In the genomic region with DNA sequence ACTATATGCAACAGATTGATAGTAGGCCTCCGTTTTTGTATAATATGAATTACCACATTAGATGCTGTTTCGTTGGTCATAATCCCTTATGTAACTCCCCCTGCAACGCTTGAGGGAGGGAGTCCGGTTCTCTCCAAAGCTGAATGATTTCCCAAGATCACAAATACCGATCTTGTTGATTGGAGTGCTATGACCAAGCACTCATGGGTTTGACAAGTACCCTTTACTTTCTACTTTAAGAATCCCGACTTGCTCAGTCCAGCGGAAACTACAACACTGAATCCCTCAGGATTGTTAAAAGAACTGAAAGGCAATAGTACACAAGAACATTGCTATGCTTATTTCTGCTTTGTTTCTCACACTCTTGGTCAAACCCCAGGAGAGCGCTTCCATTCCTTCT, we compare ENCODE assay signal across 23 mouse cellular contexts. TPM values are rescaled to one million over a fixed set of nuclear protein-coding genes. Genes with fewer than 3 reads are reported as not detected.
DNase-seq lines count a peak whose midpoint lies in the region; ATAC-seq and TF ChIP-seq lines count a peak whose summit lies in the region.
"Had no signal": no experiment of that assay in that cellular context is flagged by ENCODE, and none has a peak within 500 bp of the region (broad histone marks: within the 10 kb centered on the region; RNA-seq: fewer than 3 reads in every experiment).

No protein-coding gene starts in this region.

- H3K27ac ChIP-seq in lung, postnatal 0 days (ENCODE audit: low read length) = no peak overlapping the region
- no peak overlapping the region for H3K27ac ChIP-seq in left cerebral cortex, adult 2 months
- H3K27ac ChIP-seq: embryonic facial prominence, embryonic 10.5 days; embryonic facial prominence, embryonic 12.5 days; forebrain, embryonic 13.5 days; forebrain, embryonic 15.5 days had no signal

- no peaks in the 10 kb centered on the region for H3K9me3 ChIP-seq in lung, postnatal 0 days (ENCODE audit: low read length)
- H3K9me3 ChIP-seq: embryonic facial prominence, embryonic 10.5 days; embryonic facial prominence, embryonic 12.5 days; forebrain, embryonic 13.5 days; forebrain, embryonic 15.5 days had no signal

- no peaks in the 10 kb centered on the region for H3K36me3 ChIP-seq in lung, postnatal 0 days (ENCODE audit: insufficient read depth, low read length)
- H3K36me3 ChIP-seq: embryonic facial prominence, embryonic 10.5 days; embryonic facial prominence, embryonic 12.5 days; forebrain, embryonic 15.5 days had no signal

- peak; percentile 44 for DNase-seq in lung, postnatal 0 days (ENCODE audit: low spot score)
- no peak for DNase-seq in lung, adult 2 months
- DNase-seq in lung, postnatal 14 days = peak; percentile 4
- DNase-seq in lung, postnatal 36 days = peak; percentile 66
- no peak for DNase-seq in left cerebral cortex, adult 2 months (ENCODE audit: extremely low spot score in 1 of 2, low spot score in 2 of 2)
- no peak for DNase-seq in heart, postnatal 10 days
- DNase-seq: adrenal gland, adult 8-10 months; adrenal gland, postnatal 14 days; adrenal gland, postnatal 36 days; cerebellum, adult 11-12 months; cerebellum, adult 2 months; cerebellum, adult 9-10 months; cerebellum, postnatal 10 days; cerebellum, postnatal 25 days had no signal

- no peak for TF ChIP-seq POLR2A in lung, adult 2 months (IDR thresholded peaks at IDR 0.05; ENCODE audit: borderline replicate concordance, extremely low read depth, low read depth, low read length)

- H3K4me2 ChIP-seq in lung, postnatal 0 days (replicated peaks; ENCODE audit: low read depth, low read length) = no peak overlapping the region
- H3K4me2 ChIP-seq: embryonic facial prominence, embryonic 12.5 days; forebrain, embryonic 13.5 days; forebrain, embryonic 15.5 days had no signal

- no peak overlapping the region for H3K9ac ChIP-seq in lung, postnatal 0 days (replicated peaks; ENCODE audit: low read depth)
- H3K9ac ChIP-seq: embryonic facial prominence, embryonic 12.5 days; forebrain, embryonic 13.5 days; forebrain, embryonic 15.5 days had no signal

- no peak for TF ChIP-seq CTCF in lung, postnatal 0 days (IDR thresholded peaks at IDR 0.05)
- no peak for TF ChIP-seq CTCF in lung, adult 2 months (IDR thresholded peaks at IDR 0.05; ENCODE audit: insufficient read depth, low read length)
- no peak for TF ChIP-seq CTCF in left cerebral cortex, adult 2 months (IDR thresholded peaks at IDR 0.05)

- no peaks in the 10 kb centered on the region for H3K4me1 ChIP-seq in lung, postnatal 0 days (ENCODE audit: insufficient read depth, low read depth, low read length)
- H3K4me1 ChIP-seq in lung, adult 2 months (ENCODE audit: control insufficient read depth, insufficient read depth, low read length) = no peaks in the 10 kb centered on the region
- H3K4me1 ChIP-seq: embryonic facial prominence, embryonic 10.5 days; embryonic facial prominence, embryonic 12.5 days; forebrain, embryonic 13.5 days; forebrain, embryonic 15.5 days had no signal

- no peaks in the 10 kb centered on the region for H3K27me3 ChIP-seq in lung, postnatal 0 days (replicated peaks; ENCODE audit: insufficient read depth, low read length)
- H3K27me3 ChIP-seq: embryonic facial prominence, embryonic 12.5 days; forebrain, embryonic 13.5 days; forebrain, embryonic 15.5 days had no signal

- 75% methylated on average over 8 of the region's 8 CpGs for WGBS in lung, postnatal 0 days
- 80% methylated on average over 8 of the region's 8 CpGs for WGBS in lung, adult 2 months

- intact Hi-C loops in left cerebral cortex, adult 2 months (cut with DNase I) = no loop called here
- intact Hi-C loops in heart, postnatal 10 days (cut with DNase I) = no loop called here

- H3K4me3 ChIP-seq in lung, postnatal 0 days (ENCODE audit: low read depth, low read length) = no peak overlapping the region
- no peak overlapping the region for H3K4me3 ChIP-seq in lung, adult 2 months (replicated peaks; ENCODE audit: extremely low read depth, low read depth, low read length)
- H3K4me3 ChIP-seq in left cerebral cortex, adult 2 months = no peak overlapping the region
- H3K4me3 ChIP-seq: embryonic facial prominence, embryonic 10.5 days; embryonic facial prominence, embryonic 12.5 days; forebrain, embryonic 13.5 days; forebrain, embryonic 15.5 days had no signal

- TF ChIP-seq EP300 in lung, postnatal 0 days (IDR thresholded peaks at IDR 0.05) = peak; percentile 25; the same call in 1 of the 2 replicates

- ATAC-seq in lung, postnatal 0 days = peak; percentile 58; the same call in 1 of the 2 replicates
- ATAC-seq: activated CD4-positive, CD25-positive, alpha-beta regulatory T cell, adult 4 months; forebrain, embryonic 13.5 days; forebrain, embryonic 15.5 days had no signal

RNA-seq across cellular contexts. Expression of gene Abca12, which starts 28.1 kb away (rescaled TPM):
- not detected in 2 replicates for polyA plus RNA-seq in lung, postnatal 0 days (2015; fragmentation: Nextera tagmentation; extraction: Ambion mirVana)
- polyA plus RNA-seq in lung, adult 2 months (2012; rRNA removed) = 0.02 and 2.1 TPM in 2 replicates
- under 1 TPM; 0.20 to 0.28 TPM for total RNA-seq in left cerebral cortex, adult 2 months (2021)
- total RNA-seq in heart, postnatal 10 days (2021) = 1 to 10 TPM; 1.6 to 2.0 TPM
- total RNA-seq: adrenal gland, adult 18-20 months; adrenal gland, adult 8-10 months; adrenal gland, postnatal 14 days; adrenal gland, postnatal 36 days; MEL had no signal
- polyA plus RNA-seq: C2C12; embryonic facial prominence, embryonic 10.5 days; forebrain, embryonic 11.5 days; forebrain, embryonic 13.5 days had no signal

Comparison
In these comparisons a context has a peak if more than half of its experiments do, and no peak if none do; other contexts are left out.
1. DNase-seq: peak in lung, postnatal 0 days (single experiment), lung, postnatal 14 days (single experiment) and lung, postnatal 36 days (single experiment); none in lung, adult 2 months (single experiment), left cerebral cortex, adult 2 months (0 of 2) and heart, postnatal 10 days (0 of 2).